Mouse (Mus musculus) stomach, embryonic 14.5 days (tissue): ENCODE data around the gene Ift81. TPM values are rescaled to one million over a fixed set of nuclear protein-coding genes. Genes with fewer than 3 reads are reported as not detected.
"Not testable (repeated sequence)": the region's sequence is repeated elsewhere in the genome, so short reads cannot be mapped to it uniquely, and the experiment has no call there.

ENCODE experiments used
- ATAC-seq: fragments of 200-750 bp; cut with Nextera tagmentation; 2 replicates; pipeline ENCODE4 v1.8.0; 2017; ENCODE audit warnings: low read depth, moderate TSS enrichment; ENCODE audit not compliant: insufficient number of reproducible peaks, insufficient read depth, low FRiP score
- H3K27ac ChIP-seq: fragments of 300-500 bp; sonication (generic); 2 replicates; pipeline ENCODE4 v1.5.1; 2014; ENCODE audit warnings: mild to moderate bottlenecking, low read length, moderate library complexity, mixed read lengths
- H3K27me3 ChIP-seq: fragments of 300-500 bp; sonication (generic); 2 replicates; pipeline ENCODE4 v1.6.1; 2014; ENCODE audit warnings: low read length, control low read depth, mixed read lengths; ENCODE audit not compliant: control insufficient read depth, insufficient read depth
- H3K36me3 ChIP-seq: fragments of 300-500 bp; sonication (generic); 2 replicates; pipeline ENCODE4 v1.6.1; 2014; ENCODE audit warnings: mild to moderate bottlenecking, control low read depth, low read length, moderate library complexity, mixed read lengths; ENCODE audit not compliant: control insufficient read depth, insufficient read depth
- H3K4me1 ChIP-seq: fragments of 300-500 bp; sonication (generic); 2 replicates; pipeline ENCODE4 v1.6.1; 2014; ENCODE audit warnings: low read length, control low read depth, mixed read lengths; ENCODE audit not compliant: control insufficient read depth, insufficient read depth
- H3K4me2 ChIP-seq: fragments of 300-500 bp; sonication (generic); replicated peaks from 2 replicates; pipeline ENCODE4 v1.6.1; 2014; ENCODE audit warnings: low read depth, low read length, control low read depth
- H3K4me3 ChIP-seq: fragments of 300-500 bp; sonication (generic); 2 replicates; pipeline ENCODE4 v1.5.1; 2014; ENCODE audit warnings: low read depth, low read length, control low read depth
- H3K9ac ChIP-seq: fragments of 300-500 bp; sonication (generic); replicated peaks from 2 replicates; pipeline ENCODE4 v1.6.1; 2014; ENCODE audit warnings: low read depth, mild to moderate bottlenecking, control low read depth, low read length, moderate library complexity, mixed read lengths
- H3K9me3 ChIP-seq: fragments of 300-500 bp; sonication (generic); 2 replicates; pipeline ENCODE4 v1.6.1; 2016; ENCODE audit warnings: low read depth, low read length, control low read depth; ENCODE audit not compliant: control insufficient read depth
- WGBS: fragments of 180-500 bp; shearing (Covaris S2); extraction: QIAGEN DNeasy Blood & Tissue Kit; methylation state at CpG from one replicate; pipeline ENCODE4 v1.1.7; 2014; 5-methylcytosine and 5-hydroxymethylcytosine counted together
- polyA plus RNA-seq: library from polyadenylated mRNA; unstranded; fragments of >200 nt; fragmentation: Nextera tagmentation; extraction: Ambion mirVana; gene quantifications from 2 replicates; pipeline ENCODE4 v1.2.1, GENCODE M21; 2014

Ift81 gene
- polyA plus RNA-seq, 1 experiment from 2014 or later = 50.8 TPM

- WGBS = 62% methylated on average over 8 of the region's 8 CpGs
- no peak for ATAC-seq
- no peaks in the 10 kb centered on the region for H3K9me3 ChIP-seq
- no peaks in the 10 kb centered on the region for H3K27me3 ChIP-seq
- no peak overlapping the region for H3K27ac ChIP-seq
- H3K4me3 ChIP-seq = no peak overlapping the region
- no peak overlapping the region for H3K4me2 ChIP-seq
- H3K9ac ChIP-seq = no peak overlapping the region
- peaks cover 19% of the 10 kb centered on the region for H3K4me1 ChIP-seq
- no peaks in the 10 kb centered on the region for H3K36me3 ChIP-seq
These were observed 34.9 kb upstream of the Ift81 start for GRCm38 (mm10) chr5:122649264-122649663.

- not testable (repeated sequence) for H3K9ac ChIP-seq, H3K4me1 ChIP-seq, H3K9me3 ChIP-seq, H3K4me2 ChIP-seq, H3K4me3 ChIP-seq, H3K27me3 ChIP-seq, H3K36me3 ChIP-seq, H3K27ac ChIP-seq, ATAC-seq
- whole genome bisulfite sequencing = 91% methylated on average over 14 of the region's 14 CpGs
These were observed 33.6 kb upstream of the Ift81 start for GRCm38 (mm10) chr5:122647952-122648374.

- Histone ChIP-seq H3K27ac (no peak overlapping the region), H3K4me3 (no peak overlapping the region), H3K9ac (no peak overlapping the region), H3K4me2 (no peak overlapping the region), H3K27me3 (no peaks in the 10 kb centered on the region), H3K4me1 (0 out of 2 replicates have a peak, but pooled peaks cover 3% of the 10 kb centered on the region), H3K9me3 (no peaks in the 10 kb centered on the region), H3K36me3 (no peaks in the 10 kb centered on the region)
- WGBS = 55% methylated on average over 9 of the region's 9 CpGs
- ATAC-seq = no peak
These were observed 33.1 kb upstream of the Ift81 start for GRCm38 (mm10) chr5:122647256-122647924.

GRCm38 (mm10) chr5:122646050-122646449 is 31.7 kb upstream of the Ift81 start:
- H3K9ac ChIP-seq = no peak overlapping the region
- no peaks in the 10 kb centered on the region for H3K27me3 ChIP-seq
- 87% methylated on average over 11 of the region's 11 CpGs for WGBS
- H3K4me1 ChIP-seq = no peaks in the 10 kb centered on the region
- H3K9me3 ChIP-seq = no peaks in the 10 kb centered on the region
- no peak overlapping the region for H3K27ac ChIP-seq
- H3K4me3 ChIP-seq = no peak overlapping the region
- ATAC-seq = no peak
- no peak overlapping the region for H3K4me2 ChIP-seq
- no peaks in the 10 kb centered on the region for H3K36me3 ChIP-seq

- H3K4me1 ChIP-seq = no peaks in the 10 kb centered on the region
- 73% methylated on average over 6 of the region's 6 CpGs for WGBS
These were observed 31.0 kb upstream of the Ift81 start for GRCm38 (mm10) chr5:122645290-122645689.

GRCm38 (mm10) chr5:122644111-122644607 is 29.8 kb upstream of the Ift81 start:
- no peak overlapping the region for H3K27ac ChIP-seq
- H3K4me3 ChIP-seq = no peak overlapping the region
- WGBS = 63% methylated on average over 15 of the region's 15 CpGs

More at GRCm38 (mm10) chr5:122645290-122645689, 31.0 kb upstream of the Ift81 start:
- Histone ChIP-seq H3K4me3 (no peak overlapping the region), H3K9ac (no peak overlapping the region), H3K36me3 (no peaks in the 10 kb centered on the region), H3K27ac (no peak overlapping the region), H3K27me3 (no peaks in the 10 kb centered on the region), H3K9me3 (no peaks in the 10 kb centered on the region), H3K4me2 (no peak overlapping the region)
- no peak for ATAC-seq

GRCm38 (mm10) chr5:122643701-122644100 is 29.4 kb upstream of the Ift81 start, which contains the start of gene P2rx7:
Gene P2rx7 (plus strand): TSS chr5:122643911.
- Histone ChIP-seq H3K27me3 (no peaks in the 10 kb centered on the region), H3K36me3 (no peaks in the 10 kb centered on the region), H3K4me1 (no peaks in the 10 kb centered on the region), H3K9me3 (no peaks in the 10 kb centered on the region), H3K4me2 (0 out of 2 replicates have a peak within 1 kb of the TSS, but pooled peaks have one; percentile 7), H3K4me3 (no peak within 1 kb of the TSS), H3K27ac (no peak within 1 kb of the TSS), H3K9ac (no peak within 1 kb of the TSS)
- ATAC-seq = no peak
- 59% methylated on average over 12 of the region's 12 CpGs for WGBS

More at GRCm38 (mm10) chr5:122644111-122644607, 29.8 kb upstream of the Ift81 start:
- H3K4me2 ChIP-seq = 0 out of 2 replicates have a peak overlapping the region, but pooled peaks have one; percentile 7
- no peaks in the 10 kb centered on the region for H3K9me3 ChIP-seq
- H3K27me3 ChIP-seq = no peaks in the 10 kb centered on the region
- H3K9ac ChIP-seq = no peak overlapping the region
- ATAC-seq = no peak
- H3K4me1 ChIP-seq = no peaks in the 10 kb centered on the region
- no peaks in the 10 kb centered on the region for H3K36me3 ChIP-seq

- no peak overlapping the region for H3K4me3 ChIP-seq
- 89% methylated on average over 5 of the region's 5 CpGs for WGBS
- H3K36me3 ChIP-seq = no peaks in the 10 kb centered on the region
- no peaks in the 10 kb centered on the region for H3K9me3 ChIP-seq
- no peak overlapping the region for H3K4me2 ChIP-seq
- H3K4me1 ChIP-seq = no peaks in the 10 kb centered on the region
- ATAC-seq = no peak
- no peak overlapping the region for H3K27ac ChIP-seq
- H3K9ac ChIP-seq = no peak overlapping the region
- H3K27me3 ChIP-seq = no peaks in the 10 kb centered on the region
These were observed 25.7 kb upstream of the Ift81 start for GRCm38 (mm10) chr5:122639986-122640385.
